Mouse (Mus musculus): ENCODE data around the gene Pear1. TPM values are rescaled to one million over a fixed set of nuclear protein-coding genes. Genes with fewer than 3 reads are reported as not detected.

Pear1 gene
- polyA plus RNA-seq, 1 experiment from 2014 or later, result 6.9 TPM

GRCm38 (mm10) chr3:87816646-87817093 lies 7.4 kb downstream of the Pear1 start:
- WGBS, result 5% methylated on average over 12 of the region's 12 CpGs
- Histone ChIP-seq H3K4me1 (ENCODE audit: control insufficient read depth, insufficient read depth, low read length) (no peaks in the 10 kb centered on the region), H3K36me3 (ENCODE audit: control insufficient read depth, insufficient read depth, low read length) (no peaks in the 10 kb centered on the region), H3K9ac (replicated peaks; ENCODE audit: low read length) (no peak overlapping the region), H3K4me3 (replicated peaks; ENCODE audit: low read depth, low read length) (no peak overlapping the region), H3K4me2 (ENCODE audit: low read length) (no peak overlapping the region), H3K27me3 (ENCODE audit: control insufficient read depth, insufficient read depth, low read length) (no peaks in the 10 kb centered on the region), H3K9me3 (ENCODE audit: control insufficient read depth, low read length) (no peaks in the 10 kb centered on the region), H3K27ac (replicated peaks; ENCODE audit: low read depth, low read length) (no peak overlapping the region)
- ATAC-seq (ENCODE audit: low FRiP score, low TSS enrichment), result no peak
- DNase-seq, result peak; percentile 92

- 63% methylated on average over 6 of the region's 6 CpGs for WGBS
- Histone ChIP-seq H3K4me2 (ENCODE audit: low read length) (no peak overlapping the region), H3K9me3 (ENCODE audit: control insufficient read depth, low read length) (no peaks in the 10 kb centered on the region), H3K9ac (replicated peaks; ENCODE audit: low read length) (no peak overlapping the region), H3K27ac (replicated peaks; ENCODE audit: low read depth, low read length) (no peak overlapping the region), H3K36me3 (ENCODE audit: control insufficient read depth, insufficient read depth, low read length) (no peaks in the 10 kb centered on the region), H3K27me3 (ENCODE audit: control insufficient read depth, insufficient read depth, low read length) (0 out of 2 replicates have a peak, but pooled peaks cover 3% of the 10 kb centered on the region), H3K4me3 (replicated peaks; ENCODE audit: low read depth, low read length) (no peak overlapping the region), H3K4me1 (ENCODE audit: control insufficient read depth, insufficient read depth, low read length) (no peaks in the 10 kb centered on the region)
- DNase-seq (no peak), ATAC-seq (ENCODE audit: low FRiP score, low TSS enrichment) (no peak)
Observed at GRCm38 (mm10) chr3:87816166-87816565, 7.9 kb downstream of the Pear1 start.

DNA sequence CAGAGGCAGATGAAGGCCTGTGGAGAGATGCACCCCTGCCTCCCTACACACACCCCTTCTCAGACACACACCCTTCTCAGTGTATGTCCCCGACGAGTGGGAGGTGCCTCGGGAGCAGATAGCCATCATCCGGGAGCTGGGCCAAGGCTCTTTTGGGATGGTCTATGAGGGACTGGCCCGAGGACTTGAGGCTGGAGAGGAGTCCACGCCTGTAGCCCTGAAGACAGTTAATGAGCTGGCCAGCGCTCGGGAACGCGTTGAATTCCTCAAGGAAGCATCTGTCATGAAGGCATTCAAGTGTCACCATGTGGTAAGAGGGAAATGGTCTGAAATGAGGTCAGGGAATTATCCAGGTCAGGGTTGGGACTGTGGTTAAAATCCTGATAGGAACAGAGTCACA lies 11.2 kb downstream of the Pear1 start:
- Histone ChIP-seq H3K4me1 (ENCODE audit: control insufficient read depth, insufficient read depth, low read length) (no peaks in the 10 kb centered on the region), H3K9me3 (ENCODE audit: control insufficient read depth, low read length) (no peaks in the 10 kb centered on the region), H3K27me3 (ENCODE audit: control insufficient read depth, insufficient read depth, low read length) (peaks cover 34% of the 10 kb centered on the region), H3K27ac (replicated peaks; ENCODE audit: low read depth, low read length) (no peak overlapping the region), H3K9ac (replicated peaks; ENCODE audit: low read length) (no peak overlapping the region), H3K4me2 (ENCODE audit: low read length) (no peak overlapping the region), H3K4me3 (replicated peaks; ENCODE audit: low read depth, low read length) (no peak overlapping the region), H3K36me3 (ENCODE audit: control insufficient read depth, insufficient read depth, low read length) (no peaks in the 10 kb centered on the region)
- DNase-seq (no peak), ATAC-seq (ENCODE audit: low FRiP score, low TSS enrichment) (no peak)
- 69% methylated on average over 10 of the region's 10 CpGs for WGBS

DNA sequence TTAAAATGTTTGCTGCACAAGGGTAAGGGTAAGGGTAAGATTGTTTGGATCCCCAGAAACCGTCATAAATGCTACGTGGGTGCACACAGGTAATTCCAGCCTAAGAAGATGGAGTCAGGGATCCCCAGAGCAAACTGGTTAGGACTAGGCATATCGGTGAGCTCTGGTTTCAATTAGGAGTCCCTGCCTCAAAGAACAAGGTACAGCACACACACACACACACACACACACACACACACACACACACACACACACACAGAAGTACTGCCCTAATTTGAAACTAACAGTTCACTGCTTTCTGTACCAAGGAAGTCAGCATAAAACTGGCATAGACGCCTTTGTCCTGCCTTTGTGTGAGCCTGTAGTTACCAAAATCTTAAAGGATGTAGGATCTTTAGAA lies 11.7 kb downstream of the Pear1 start:
- Histone ChIP-seq H3K4me2 (ENCODE audit: low read length) (no peak overlapping the region), H3K4me3 (replicated peaks; ENCODE audit: low read depth, low read length) (no peak overlapping the region), H3K36me3 (ENCODE audit: control insufficient read depth, insufficient read depth, low read length) (no peaks in the 10 kb centered on the region), H3K4me1 (ENCODE audit: control insufficient read depth, insufficient read depth, low read length) (no peaks in the 10 kb centered on the region), H3K27ac (replicated peaks; ENCODE audit: low read depth, low read length) (no peak overlapping the region), H3K9ac (replicated peaks; ENCODE audit: low read length) (no peak overlapping the region), H3K9me3 (ENCODE audit: control insufficient read depth, low read length) (no peaks in the 10 kb centered on the region), H3K27me3 (ENCODE audit: control insufficient read depth, insufficient read depth, low read length) (peaks cover 34% of the 10 kb centered on the region)
- DNase-seq (no peak), ATAC-seq (ENCODE audit: low FRiP score, low TSS enrichment) (no peak)
- WGBS, result 88% methylated on average over 4 of the region's 4 CpGs

- ATAC-seq (ENCODE audit: low FRiP score, low TSS enrichment), result no peak
- DNase-seq, result no peak
- Histone ChIP-seq H3K9me3 (ENCODE audit: control insufficient read depth, low read length) (no peaks in the 10 kb centered on the region), H3K27me3 (ENCODE audit: control insufficient read depth, insufficient read depth, low read length) (peaks cover 34% of the 10 kb centered on the region), H3K4me1 (ENCODE audit: control insufficient read depth, insufficient read depth, low read length) (no peaks in the 10 kb centered on the region), H3K36me3 (ENCODE audit: control insufficient read depth, insufficient read depth, low read length) (no peaks in the 10 kb centered on the region), H3K27ac (replicated peaks; ENCODE audit: low read depth, low read length) (no peak overlapping the region), H3K4me3 (replicated peaks; ENCODE audit: low read depth, low read length) (no peak overlapping the region), H3K9ac (replicated peaks; ENCODE audit: low read length) (no peak overlapping the region), H3K4me2 (ENCODE audit: low read length) (no peak overlapping the region)
- WGBS, result 88% methylated on average over 8 of the region's 8 CpGs
Observed at GRCm38 (mm10) chr3:87811297-87811696, 12.8 kb downstream of the Pear1 start.

DNA sequence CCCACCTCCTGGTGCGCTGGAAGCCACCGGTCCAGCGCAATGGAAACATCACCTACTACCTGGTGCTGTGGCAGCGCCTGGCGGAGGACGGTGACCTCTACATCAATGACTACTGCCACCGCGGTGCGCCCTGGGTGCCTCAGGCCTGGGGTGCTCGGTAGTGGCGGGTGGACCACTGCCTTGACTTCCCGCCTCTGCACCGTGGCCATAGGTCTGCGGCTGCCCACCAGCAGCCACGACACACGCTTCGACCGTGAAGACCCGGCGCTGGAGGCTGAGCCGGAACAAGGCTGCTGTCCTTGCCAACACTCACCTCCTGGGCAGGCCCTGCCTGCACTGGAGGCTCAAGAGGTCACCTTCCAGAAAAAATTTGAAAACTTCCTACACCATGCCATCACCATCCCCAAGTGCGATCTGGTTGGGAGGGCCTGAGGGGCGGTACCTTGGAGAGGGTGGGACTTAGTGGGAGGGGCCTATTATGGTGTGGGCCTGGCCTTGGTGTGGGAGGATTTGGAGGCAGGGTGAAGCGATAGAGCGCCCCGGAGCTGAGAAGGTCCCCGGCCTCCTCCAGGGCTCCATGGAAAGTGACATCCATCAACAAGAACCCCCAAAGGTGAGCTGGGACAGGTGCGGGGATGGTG lies 14.7 kb downstream of the Pear1 start:
- WGBS, result 5% methylated on average over 28 of the region's 28 CpGs
- Histone ChIP-seq H3K4me2 (ENCODE audit: low read length) (peak overlapping the region; percentile 33), H3K27ac (replicated peaks; ENCODE audit: low read depth, low read length) (no peak overlapping the region), H3K9me3 (ENCODE audit: control insufficient read depth, low read length) (no peaks in the 10 kb centered on the region), H3K27me3 (ENCODE audit: control insufficient read depth, insufficient read depth, low read length) (peaks cover 34% of the 10 kb centered on the region), H3K9ac (replicated peaks; ENCODE audit: low read length) (no peak overlapping the region), H3K4me3 (replicated peaks; ENCODE audit: low read depth, low read length) (peak overlapping the region; percentile 8; the same call in 1 of the 2 replicates), H3K4me1 (ENCODE audit: control insufficient read depth, insufficient read depth, low read length) (no peaks in the 10 kb centered on the region), H3K36me3 (ENCODE audit: control insufficient read depth, insufficient read depth, low read length) (no peaks in the 10 kb centered on the region)
- ATAC-seq (ENCODE audit: low FRiP score, low TSS enrichment) (no peak), DNase-seq (no peak)

GRCm38 (mm10) chr3:87804038-87804677 lies 19.9 kb downstream of the Pear1 start:
- Histone ChIP-seq H3K27ac (replicated peaks; ENCODE audit: low read depth, low read length) (no peak overlapping the region), H3K9ac (replicated peaks; ENCODE audit: low read length) (no peak overlapping the region), H3K27me3 (ENCODE audit: control insufficient read depth, insufficient read depth, low read length) (peaks cover 23% of the 10 kb centered on the region), H3K4me1 (ENCODE audit: control insufficient read depth, insufficient read depth, low read length) (peaks cover 5% of the 10 kb centered on the region; the same call in 1 of the 2 replicates), H3K4me3 (replicated peaks; ENCODE audit: low read depth, low read length) (peak overlapping the region; percentile 21), H3K4me2 (ENCODE audit: low read length) (peak overlapping the region; percentile 43), H3K9me3 (ENCODE audit: control insufficient read depth, low read length) (no peaks in the 10 kb centered on the region), H3K36me3 (ENCODE audit: control insufficient read depth, insufficient read depth, low read length) (no peaks in the 10 kb centered on the region)
- 3% methylated on average over 26 of the region's 26 CpGs for WGBS
- DNase-seq, result no peak
- ATAC-seq (ENCODE audit: low FRiP score, low TSS enrichment), result no peak

DNA sequence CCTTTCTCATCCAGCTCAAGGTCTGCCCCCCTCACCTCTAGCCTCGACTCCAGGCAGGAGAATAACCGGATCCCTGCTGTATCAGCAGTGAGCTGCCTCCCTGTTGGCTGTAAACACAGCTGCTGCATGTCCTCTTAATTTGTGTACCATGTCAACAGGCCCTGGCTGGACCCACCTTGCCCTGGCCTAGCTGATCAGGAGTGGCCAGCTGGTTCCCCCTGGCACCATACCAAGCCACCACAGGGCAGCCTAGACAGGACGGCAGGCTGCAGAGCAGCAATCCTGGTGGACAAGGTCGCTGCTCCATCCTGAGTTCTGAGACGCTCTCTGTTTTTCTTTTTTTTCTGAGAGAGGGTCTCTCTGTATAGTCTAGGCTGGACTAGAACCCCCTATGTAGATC lies 22.4 kb downstream of the Pear1 start:
- Histone ChIP-seq H3K4me1 (ENCODE audit: control insufficient read depth, insufficient read depth, low read length) (peaks cover 9% of the 10 kb centered on the region), H3K4me3 (replicated peaks; ENCODE audit: low read depth, low read length) (no peak overlapping the region), H3K9me3 (ENCODE audit: control insufficient read depth, low read length) (no peaks in the 10 kb centered on the region), H3K9ac (replicated peaks; ENCODE audit: low read length) (no peak overlapping the region), H3K27ac (replicated peaks; ENCODE audit: low read depth, low read length) (no peak overlapping the region), H3K36me3 (ENCODE audit: control insufficient read depth, insufficient read depth, low read length) (no peaks in the 10 kb centered on the region), H3K4me2 (ENCODE audit: low read length) (no peak overlapping the region), H3K27me3 (ENCODE audit: control insufficient read depth, insufficient read depth, low read length) (peaks cover 31% of the 10 kb centered on the region)
- 62% methylated on average over 5 of the region's 5 CpGs for WGBS
- ATAC-seq (ENCODE audit: low FRiP score, low TSS enrichment) (no peak), DNase-seq (no peak)
